Mouse (Mus musculus) liver, embryonic 14.5 days (tissue): ENCODE results near the gene Eomes. TPM values are rescaled to one million over a fixed set of nuclear protein-coding genes. Genes with fewer than 3 reads are reported as not detected.

ENCODE experiments used
- ATAC-seq: fragments of 200-750 bp; cut with Nextera tagmentation; 2 replicates; pipeline ENCODE4 v1.8.0; 2017; ENCODE audit warnings: moderate number of reproducible peaks, mild to moderate bottlenecking, moderate library complexity; ENCODE audit not compliant: insufficient read depth
- DNase-seq, 3 experiments: peaks; one replicate each; pipeline ENCODE4 v3.0.0-alpha.2; 2012 to 2013; ENCODE audit warnings: low read depth in 3 of 3, low spot score in 3 of 3
- H3K27ac ChIP-seq: fragments of 300-500 bp; sonication (generic); 2 replicates; pipeline ENCODE4 v1.5.1; 2014; ENCODE audit warnings: moderate library complexity, mild to moderate bottlenecking, control low read depth, inconsistent platforms
- H3K27me3 ChIP-seq: fragments of 300-500 bp; sonication (generic); 2 replicates; pipeline ENCODE4 v1.6.1; 2014; ENCODE audit warnings: mild to moderate bottlenecking, low read length, moderate library complexity; ENCODE audit not compliant: control insufficient read depth, insufficient read depth
- H3K36me3 ChIP-seq: fragments of 300-500 bp; sonication (generic); replicated peaks from 2 replicates; pipeline ENCODE4 v1.6.1; 2014; ENCODE audit warnings: low read depth; ENCODE audit not compliant: control insufficient read depth, insufficient read depth
- H3K4me1 ChIP-seq, 2 experiments: fragments of 200-500 bp in 1 of 2; fragments of 300-500 bp in 1 of 2; sonication (generic) in 1 of 2; replicated peaks; 2 replicates each; pipeline ENCODE4 v1.6.1; 2012 to 2014; ENCODE audit warnings: antibody characterized with exemption in 1 of 2, inconsistent platforms in 1 of 2, low read length in 1 of 2; ENCODE audit not compliant: control insufficient read depth in 2 of 2, insufficient read depth in 2 of 2
- H3K4me2 ChIP-seq: fragments of 300-500 bp; sonication (generic); 2 replicates; pipeline ENCODE4 v1.6.1; 2014; ENCODE audit warnings: low read depth, mild to moderate bottlenecking, control low read depth, moderate library complexity
- H3K4me3 ChIP-seq, 2 experiments: fragments of 200-500 bp in 1 of 2; fragments of 300-500 bp in 1 of 2; sonication (generic) in 1 of 2; 2 replicates each; pipeline ENCODE4 v1.5.1; 2012 to 2014; ENCODE audit warnings: low read depth in 2 of 2, low read length in 2 of 2, mild to moderate bottlenecking in 2 of 2, control low read depth in 1 of 2, inconsistent platforms in 1 of 2, moderate library complexity in 1 of 2; ENCODE audit not compliant: insufficient read depth in 1 of 2
- H3K9ac ChIP-seq: fragments of 300-500 bp; sonication (generic); replicated peaks from 2 replicates; pipeline ENCODE4 v1.6.1; 2014; ENCODE audit warnings: mild to moderate bottlenecking, control low read depth, moderate library complexity
- H3K9me3 ChIP-seq: fragments of 300-500 bp; sonication (generic); 2 replicates; pipeline ENCODE4 v1.6.1; 2016; ENCODE audit warnings: low read length, mixed read lengths; ENCODE audit not compliant: control insufficient read depth
- CTCF ChIP-seq: IDR thresholded peaks from 2 replicates; pipeline ENCODE4 v1.5.1; 2016; ENCODE audit warnings: antibody characterized with exemption, low read depth, control low read depth
- EP300 ChIP-seq: IDR thresholded peaks from 2 replicates; pipeline ENCODE4 v1.6.1; 2016; ENCODE audit warnings: antibody characterized with exemption, low read depth
- WGBS: fragments of 180-500 bp; shearing (Covaris S2); extraction: QIAGEN DNeasy Blood & Tissue Kit; methylation state at CpG from one replicate; pipeline ENCODE4 v1.1.7; 2014; ENCODE audit not compliant: insufficient replicate concordance; 5-methylcytosine and 5-hydroxymethylcytosine counted together
- polyA plus RNA-seq, 2 experiments: library from polyadenylated mRNA; depleted of rRNA in 1 of 2; stranded (reverse) in 1 of 2; unstranded in 1 of 2; fragments of >200 nt; fragmentation: Nextera tagmentation in 1 of 2; extraction: Ambion mirVana in 1 of 2; gene quantifications; 2 replicates each; pipeline versions ENCODE4 v1.2.1 to v1.2.3; 2012 to 2014

Eomes gene
- polyA plus RNA-seq, 2 experiments, result 0.04 TPM; not detected in 1

DNA sequence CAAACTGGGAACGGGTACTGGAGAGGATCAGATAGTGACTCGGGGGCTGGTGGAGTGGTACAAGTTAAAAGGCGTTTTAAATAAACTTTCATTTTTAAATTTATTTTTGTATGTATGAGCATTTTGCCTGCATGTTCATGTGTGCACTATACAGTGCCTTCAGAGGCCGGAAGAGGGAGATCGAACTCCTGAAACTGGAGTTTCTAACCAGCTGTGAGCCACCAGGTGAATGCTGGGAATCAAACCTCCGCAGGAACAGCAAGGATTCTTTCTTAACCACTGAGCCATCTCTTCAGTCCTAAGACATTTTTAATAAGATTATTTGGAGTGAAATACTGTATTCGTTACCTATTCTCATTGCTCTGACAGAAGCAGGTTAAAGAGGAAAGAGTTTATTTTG, 20.0 kb downstream of the Eomes start:
- ATAC-seq (no peak), DNase-seq (no peak)
- no peak overlapping the region for H3K27ac ChIP-seq
- no peaks in the 10 kb centered on the region for H3K27me3 ChIP-seq
- H3K4me2 ChIP-seq, result no peak overlapping the region
- no peaks in the 10 kb centered on the region for H3K9me3 ChIP-seq
- H3K9ac ChIP-seq, result no peak overlapping the region
- TF ChIP-seq EP300 (no peak), CTCF (no peak)
- 52% methylated on average over 7 of the region's 7 CpGs for WGBS
- H3K4me3 ChIP-seq, result no peak overlapping the region
- H3K36me3 ChIP-seq, result no peaks in the 10 kb centered on the region
- peaks cover 5 to 14% of the 10 kb centered on the region in 2 experiments; a peak in 3 of 4 replicates for H3K4me1 ChIP-seq

GRCm38 (mm10) chr9:118500963-118501362, 23.0 kb downstream of the Eomes start:
- no peak overlapping the region for H3K9ac ChIP-seq
- no peaks in the 10 kb centered on the region for H3K27me3 ChIP-seq
- DNase-seq (no peak), ATAC-seq (no peak)
- peaks cover 5 to 16% of the 10 kb centered on the region in 2 experiments; a peak in 3 of 4 replicates for H3K4me1 ChIP-seq
- no peak overlapping the region for H3K27ac ChIP-seq
- H3K9me3 ChIP-seq, result no peaks in the 10 kb centered on the region
- no peak overlapping the region for H3K4me2 ChIP-seq
- no peak overlapping the region for H3K4me3 ChIP-seq
- no peak for TF ChIP-seq CTCF
- TF ChIP-seq EP300, result no peak
- WGBS, result 54% methylated on average over 6 of the region's 6 CpGs
- no peaks in the 10 kb centered on the region for H3K36me3 ChIP-seq

- no peaks in the 10 kb centered on the region for H3K36me3 ChIP-seq
- H3K9me3 ChIP-seq, result no peaks in the 10 kb centered on the region
- no peak overlapping the region for H3K4me2 ChIP-seq
- DNase-seq (no peak), ATAC-seq (no peak)
- H3K4me1 ChIP-seq, result peaks cover 2 to 15% of the 10 kb centered on the region in 2 experiments
- TF ChIP-seq EP300 (no peak), CTCF (no peak)
- no peaks in the 10 kb centered on the region for H3K27me3 ChIP-seq
- no peak overlapping the region for H3K9ac ChIP-seq
- WGBS, result 62% methylated on average over 3 of the region's 3 CpGs
- no peak overlapping the region for H3K4me3 ChIP-seq
- no peak overlapping the region for H3K27ac ChIP-seq
Observed at GRCm38 (mm10) chr9:118504656-118505055, 26.6 kb downstream of the Eomes start.

DNA sequence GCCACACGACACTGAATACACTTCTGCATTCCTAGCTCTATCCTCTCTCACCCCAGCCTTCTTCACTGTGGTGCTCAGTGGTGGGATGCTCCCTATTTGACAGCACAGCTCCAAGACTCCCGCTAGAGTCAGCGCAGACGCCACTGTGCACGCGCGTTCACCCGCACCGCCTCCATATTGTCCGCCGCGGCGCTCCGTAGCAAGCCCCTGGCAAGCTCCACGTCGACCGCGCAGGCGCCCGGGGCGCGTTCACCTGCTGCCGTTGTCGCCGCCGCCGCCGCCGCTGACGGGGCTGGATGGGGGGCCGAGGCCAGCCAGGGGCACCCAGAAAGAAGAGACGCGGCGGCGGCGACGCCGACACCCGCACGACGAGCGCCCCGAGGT, 28.0 kb downstream of the Eomes start, which contains the start of gene Golga4:
Gene Golga4, plus strand, starts transcription at position 248 of the 384 bp plus-strand sequence.
- under 1% methylated on average over 31 of the region's 43 CpGs for WGBS
- peak within 1 kb of the TSS; percentile 87 for H3K9ac ChIP-seq
- ATAC-seq (peak; percentile 84), DNase-seq (peak; percentile 64 to 69 (median 64))
- H3K4me2 ChIP-seq, result peak within 1 kb of the TSS; percentile 95
- H3K4me3 ChIP-seq, result peak within 1 kb of the TSS; percentile 78 to 80
- H3K9me3 ChIP-seq, result no peaks in the 10 kb centered on the region
- no peaks in the 10 kb centered on the region for H3K27me3 ChIP-seq
- H3K36me3 ChIP-seq, result no peaks in the 10 kb centered on the region
- TF ChIP-seq EP300, result no peak
- TF ChIP-seq CTCF, result no peak
- no peak within 1 kb of the TSS for H3K27ac ChIP-seq
- H3K4me1 ChIP-seq, result peaks cover 2 to 15% of the 10 kb centered on the region in 2 experiments

DNA sequence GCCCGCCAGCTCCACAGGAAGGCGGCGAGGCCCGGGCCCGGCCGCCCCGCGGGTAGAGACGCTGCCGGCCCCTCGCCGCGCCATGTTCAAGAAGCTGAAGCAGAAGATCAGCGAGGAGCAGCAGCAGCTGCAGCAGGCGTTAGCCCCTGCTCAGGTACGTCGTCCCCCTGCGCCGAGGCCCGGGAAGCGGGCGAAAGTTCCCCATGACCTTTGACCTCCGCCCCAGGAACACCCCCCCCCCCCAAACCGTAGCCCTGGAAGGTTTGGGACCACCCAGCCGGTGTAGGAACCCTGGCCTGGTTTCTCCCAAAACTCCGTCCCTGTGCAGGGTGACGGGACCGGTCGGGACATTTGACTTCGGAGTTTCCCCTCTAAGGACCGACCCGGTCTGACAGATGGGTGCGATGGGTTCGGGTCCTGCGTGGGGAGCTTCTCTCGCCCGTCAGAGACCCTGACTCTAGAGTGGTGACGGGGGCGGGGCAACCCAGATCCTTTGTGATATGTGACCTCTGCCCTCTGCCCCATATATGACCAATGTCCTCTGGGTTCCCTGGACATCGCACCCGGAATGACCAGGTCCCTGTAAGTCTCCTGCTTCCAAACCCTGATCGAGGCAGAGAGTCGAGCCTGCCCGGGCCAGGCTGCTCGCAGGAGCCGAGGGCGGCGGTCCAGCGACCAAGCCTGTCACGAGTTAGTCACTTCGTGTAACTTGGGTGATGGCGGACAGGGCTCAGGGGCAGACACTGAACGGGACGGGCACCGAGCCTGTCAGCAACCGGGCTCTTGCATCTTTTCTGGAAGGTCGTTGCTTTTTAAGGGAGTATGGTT, 28.6 kb downstream of the Eomes start:
- Histone ChIP-seq H3K27ac (no peak overlapping the region), H3K36me3 (no peaks in the 10 kb centered on the region), H3K4me1 (peaks cover 4 to 19% of the 10 kb centered on the region in 2 experiments)

More for the DNA sequence above, 28.6 kb downstream of the Eomes start:
- DNase-seq, result no peak
- Histone ChIP-seq H3K9me3 (no peaks in the 10 kb centered on the region), H3K4me2 (peak overlapping the region; percentile 95), H3K4me3 (peak overlapping the region; percentile 78 to 80), H3K27me3 (no peaks in the 10 kb centered on the region), H3K9ac (peak overlapping the region; percentile 87)
- WGBS, result under 1% methylated on average over 56 of the region's 57 CpGs
- TF ChIP-seq CTCF, result no peak
- TF ChIP-seq EP300, result no peak
- ATAC-seq, result peak; percentile 51
